Mouse (Mus musculus) myocyte (in vitro differentiated cells): Measurements from ENCODE around the gene Xntrpc. TPM values are rescaled to one million over a fixed set of nuclear protein-coding genes. Genes with fewer than 3 reads are reported as not detected.
A peak's percentile ranks its signal among the peaks of the same experiment; 100 is the strongest.

Experiments
- H3K27me3 ChIP-seq: one replicate; pipeline ENCODE4 v1.6.1; 2011; ENCODE audit not compliant: control insufficient read depth, insufficient read depth, insufficient read length
- H3K36me3 ChIP-seq: one replicate; pipeline ENCODE4 v1.6.1; 2011; ENCODE audit not compliant: control insufficient read depth, insufficient read depth
- H3K4me2 ChIP-seq: one replicate; pipeline ENCODE4 v1.6.1; 2011; ENCODE audit warnings: low read depth, control low read depth
- H3K4me3 ChIP-seq: one replicate; pipeline ENCODE4 v1.5.1; 2011; ENCODE audit warnings: mild to moderate bottlenecking, control low read depth, moderate library complexity
- H3K79me2 ChIP-seq: one replicate; pipeline ENCODE4 v1.6.1; 2011; ENCODE audit not compliant: control insufficient read depth, insufficient read depth
- H3ac ChIP-seq: one replicate; pipeline ENCODE4 v1.6.1; 2011; ENCODE audit not compliant: control insufficient read depth, insufficient read length
- CEBPB ChIP-seq: IDR thresholded peaks from 2 replicates; pipeline ENCODE4 v1.6.1; 2011; ENCODE audit warnings: mild to moderate bottlenecking, moderate library complexity; ENCODE audit not compliant: poor library complexity, insufficient read depth, severe bottlenecking
- E2F4 ChIP-seq: IDR thresholded peaks from one replicate; pipeline ENCODE4 v1.6.1; 2011; ENCODE audit warnings: mild to moderate bottlenecking, control low read depth, moderate library complexity; ENCODE audit not compliant: insufficient read depth
- MAX ChIP-seq: IDR thresholded peaks from one replicate; pipeline ENCODE4 v1.6.1; 2011; ENCODE audit warnings: low read depth, mild to moderate bottlenecking, control low read depth
- MYOD1 ChIP-seq, 3 experiments: IDR thresholded peaks; one replicate each; pipeline ENCODE4 v1.6.1; 2011; ENCODE audit warnings: control low read depth in 2 of 3, low read depth in 2 of 3, mild to moderate bottlenecking in 2 of 3, moderate library complexity in 1 of 3; ENCODE audit not compliant: insufficient read length in 2 of 3, control insufficient read depth in 1 of 3
- MYOG ChIP-seq, 3 experiments: IDR thresholded peaks; one replicate each; pipeline ENCODE4 v1.6.1; 2011; ENCODE audit warnings: control low read depth in 2 of 3, low read depth in 2 of 3, mild to moderate bottlenecking in 2 of 3; ENCODE audit not compliant: insufficient read length in 2 of 3, control insufficient read depth in 1 of 3, insufficient read depth in 1 of 3
- POLR2A ChIP-seq: IDR thresholded peaks from one replicate; pipeline ENCODE4 v1.6.1; 2011; ENCODE audit warnings: low read depth, mild to moderate bottlenecking, control low read depth, moderate library complexity; ENCODE audit not compliant: insufficient read length
- POLR2AphosphoS2 ChIP-seq: IDR thresholded peaks from one replicate; pipeline ENCODE4 v1.6.1; 2011; ENCODE audit warnings: low read depth, control low read depth; ENCODE audit not compliant: insufficient read length
- REST ChIP-seq: IDR thresholded peaks from one replicate; pipeline ENCODE4 v1.6.1; 2011; ENCODE audit warnings: mild to moderate bottlenecking, control low read depth, moderate library complexity; ENCODE audit not compliant: insufficient read depth, insufficient read length
- SRF ChIP-seq: IDR thresholded peaks from one replicate; pipeline ENCODE4 v1.6.1; 2011; ENCODE audit warnings: low read depth; ENCODE audit not compliant: control insufficient read depth, insufficient read length
- TCF12 ChIP-seq: IDR thresholded peaks from one replicate; pipeline ENCODE4 v1.6.1; 2011; ENCODE audit warnings: mild to moderate bottlenecking, control low read depth; ENCODE audit not compliant: poor library complexity, insufficient read depth, severe bottlenecking
- TCF3 ChIP-seq: IDR thresholded peaks from one replicate; pipeline ENCODE4 v1.6.1; 2011; ENCODE audit warnings: low read depth, control low read depth; ENCODE audit not compliant: insufficient read length
- USF1 ChIP-seq: IDR thresholded peaks from one replicate; pipeline ENCODE4 v1.6.1; 2011; ENCODE audit warnings: low read depth, mild to moderate bottlenecking, control low read depth, moderate library complexity
- polyA plus RNA-seq: library from polyadenylated mRNA; unstranded; fragments of >200 nt; fragmentation: generic; extraction: Trizol; gene quantifications from one replicate; pipeline ENCODE4 v1.2.1, GENCODE M21; 2012; ENCODE audit warnings: missing spikeins

Xntrpc gene
- polyA plus RNA-seq, 1 experiment: 0.12 TPM

GRCm38 (mm10) chr7:102087336-102087735, 21.8 kb downstream of the Xntrpc start:
- H3K4me3 ChIP-seq: no peak overlapping the region
- H3K79me2 ChIP-seq: no peaks in the 10 kb centered on the region
- TF ChIP-seq POLR2AphosphoS2: no peak
- H3K4me2 ChIP-seq: no peak overlapping the region
- H3ac ChIP-seq: no peak overlapping the region
- H3K27me3 ChIP-seq: no peaks in the 10 kb centered on the region
- H3K36me3 ChIP-seq: no peaks in the 10 kb centered on the region

DNA sequence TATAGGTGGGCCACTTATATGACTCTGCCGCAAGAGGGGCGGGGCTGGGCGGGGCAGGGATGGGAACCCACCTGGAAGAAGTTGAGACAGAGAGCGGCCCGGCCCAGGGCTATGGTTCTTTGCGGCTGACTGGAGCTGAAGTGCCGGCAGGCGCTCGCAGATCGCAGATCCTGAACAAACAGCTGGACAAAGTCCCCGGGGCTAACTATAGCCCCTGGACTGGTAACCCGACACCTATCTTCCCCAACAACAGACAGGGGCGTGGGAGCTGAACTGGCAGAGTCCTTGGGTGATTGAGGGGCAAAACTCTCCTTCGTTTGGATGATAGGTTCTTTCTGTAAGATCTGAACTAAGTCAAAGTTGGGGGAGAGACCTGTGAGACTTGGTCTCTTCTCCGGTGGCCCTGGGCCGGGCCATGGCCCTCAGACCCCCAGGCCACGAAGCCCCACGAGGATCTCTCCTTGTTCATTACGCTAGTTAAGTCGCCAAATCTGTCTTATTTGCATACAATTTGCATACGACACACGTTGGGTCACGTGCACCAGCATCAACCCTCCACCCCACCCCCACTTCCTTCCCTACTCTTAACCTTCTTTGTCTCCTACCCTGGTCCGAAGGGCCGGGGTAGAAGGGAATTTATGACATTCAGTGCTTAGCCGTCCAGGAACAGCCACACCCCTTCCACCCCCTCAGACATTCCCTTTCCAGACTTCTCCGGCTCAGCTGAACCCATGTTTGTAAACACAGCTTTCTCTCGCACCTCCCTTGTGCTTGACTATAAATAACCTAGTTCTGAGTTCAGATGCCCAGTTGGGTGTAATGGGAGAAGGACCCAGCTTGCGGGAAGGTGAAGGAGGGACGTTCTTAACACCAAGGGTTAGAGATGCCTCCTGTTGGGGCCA, 34.5 kb downstream of the Xntrpc start:
- H3ac ChIP-seq: no peak overlapping the region
- H3K79me2 ChIP-seq: no peaks in the 10 kb centered on the region
- TF ChIP-seq E2F4 (no peak), CEBPB (no peak), TCF3 (no peak), POLR2A (no peak), MAX (no peak), SRF (no peak), MYOG (IDR thresholded peaks at IDR 0.05; ENCODE audit: control insufficient read depth in 1 of 3, insufficient read depth in 1 of 3, insufficient read length in 2 of 3, low read depth in 2 of 3) (peak in 2 of 3 experiments; percentile 54 to 75), POLR2AphosphoS2 (no peak), REST (no peak), MYOD1 (IDR thresholded peaks at IDR 0.05; ENCODE audit: control insufficient read depth in 1 of 3, insufficient read length in 2 of 3, low read depth in 2 of 3) (peak in 2 of 3 experiments; percentile 28 to 47), USF1 (no peak), TCF12 (peak; percentile 19)
- H3K36me3 ChIP-seq: no peaks in the 10 kb centered on the region
- peak overlapping the region; percentile 12 for H3K4me3 ChIP-seq
- H3K27me3 ChIP-seq: peaks cover 8% of the 10 kb centered on the region
- peak overlapping the region; percentile 68 for H3K4me2 ChIP-seq

DNA sequence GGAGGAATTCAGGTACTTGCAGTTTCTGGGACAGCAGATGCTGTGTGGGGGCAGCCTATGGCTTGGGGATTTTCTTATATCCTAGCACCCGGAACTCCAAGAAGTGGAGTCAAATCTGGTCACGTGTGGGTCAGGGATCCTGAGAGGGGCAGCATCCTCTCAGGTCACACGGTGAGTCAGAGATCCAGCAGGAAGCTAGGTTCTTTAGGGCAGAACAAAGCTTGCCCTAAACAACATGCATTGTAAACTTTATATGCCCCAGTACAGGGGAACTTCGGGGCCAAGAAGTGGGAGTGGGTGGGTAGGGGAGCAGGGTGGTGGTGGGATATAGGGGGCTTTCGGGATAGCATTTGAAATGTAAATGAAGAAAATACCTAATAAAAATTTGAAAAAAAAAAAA, 35.4 kb downstream of the Xntrpc start:
- H3K4me2 ChIP-seq: peak overlapping the region; percentile 68
- no peak overlapping the region for H3K4me3 ChIP-seq
- H3K27me3 ChIP-seq: peaks cover 8% of the 10 kb centered on the region
- H3K36me3 ChIP-seq: no peaks in the 10 kb centered on the region
- H3K79me2 ChIP-seq: no peaks in the 10 kb centered on the region
- TF ChIP-seq MYOD1 (IDR thresholded peaks at IDR 0.05; ENCODE audit: control insufficient read depth in 1 of 3, insufficient read length in 2 of 3, low read depth in 2 of 3) (no peak), USF1 (peak; percentile 13)
- no peak overlapping the region for H3ac ChIP-seq

DNA sequence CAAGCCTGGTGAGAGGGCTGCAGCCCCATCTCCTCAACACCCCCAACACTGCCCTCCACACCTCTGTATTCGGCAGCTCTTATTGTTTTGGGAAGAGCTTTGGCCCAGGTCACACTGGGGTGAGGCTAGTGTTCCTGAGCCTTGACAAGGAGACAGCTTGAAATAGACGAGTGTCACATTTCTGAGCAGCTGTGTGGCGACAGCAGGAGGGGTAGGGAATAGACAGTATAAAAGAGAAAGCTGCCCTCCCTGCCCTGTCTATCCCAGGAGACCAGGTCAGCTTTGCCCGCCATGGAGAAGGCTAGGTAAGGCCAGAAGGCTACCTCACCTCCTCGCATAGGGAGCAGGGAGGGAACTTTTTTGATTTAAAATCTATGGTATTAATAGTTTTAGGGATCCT, 36.0 kb downstream of the Xntrpc start, which contains the start of gene Art1:
Gene Art1 (plus strand): TSS at position 257 of the 400 bp plus-strand sequence.
- Histone ChIP-seq H3ac (no peak within 1 kb of the TSS), H3K4me3 (peak within 1 kb of the TSS; percentile 23), H3K79me2 (no peaks in the 10 kb centered on the region), H3K36me3 (no peaks in the 10 kb centered on the region), H3K4me2 (peak within 1 kb of the TSS; percentile 68), H3K27me3 (peaks cover 8% of the 10 kb centered on the region)
- TF ChIP-seq POLR2AphosphoS2 (peak; percentile 74), MYOD1 (IDR thresholded peaks at IDR 0.05; ENCODE audit: control insufficient read depth in 1 of 3, insufficient read length in 2 of 3, low read depth in 2 of 3) (peak in 2 of 3 experiments; percentile 54 to 77), SRF (no peak), MYOG (IDR thresholded peaks at IDR 0.05; ENCODE audit: control insufficient read depth in 1 of 3, insufficient read depth in 1 of 3, insufficient read length in 2 of 3, low read depth in 2 of 3) (peak in 2 of 3 experiments; percentile 72 to 76), POLR2A (peak; percentile 71), E2F4 (no peak)

DNA sequence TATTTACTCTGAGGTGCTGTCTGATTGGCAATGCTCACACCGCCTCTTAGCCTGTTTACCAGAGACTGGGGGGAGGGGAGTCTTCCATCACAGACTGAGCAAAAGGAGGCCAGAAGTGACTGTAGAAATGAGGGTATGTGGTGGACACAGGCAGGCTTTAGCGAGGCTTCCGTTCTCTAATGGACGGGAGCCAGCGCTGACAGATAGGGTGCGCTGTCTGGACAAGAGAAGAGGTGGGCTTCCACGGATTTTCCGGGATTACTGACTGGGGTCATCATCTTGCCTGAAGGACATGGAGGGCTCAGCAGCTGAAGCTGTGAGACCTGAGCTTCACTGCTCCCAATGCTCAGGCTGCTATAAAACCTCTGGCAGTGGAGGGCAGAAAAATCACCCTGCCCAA, 36.7 kb downstream of the Xntrpc start:
- Histone ChIP-seq H3ac (no peak overlapping the region), H3K27me3 (peaks cover 15% of the 10 kb centered on the region), H3K4me2 (peak overlapping the region; percentile 68), H3K4me3 (peak overlapping the region; percentile 23), H3K36me3 (no peaks in the 10 kb centered on the region), H3K79me2 (no peaks in the 10 kb centered on the region)
- TF ChIP-seq CEBPB (no peak), POLR2AphosphoS2 (no peak), MYOG (IDR thresholded peaks at IDR 0.05; ENCODE audit: control insufficient read depth in 1 of 3, insufficient read depth in 1 of 3, insufficient read length in 2 of 3, low read depth in 2 of 3) (no peak), USF1 (no peak), TCF12 (no peak), REST (no peak), POLR2A (no peak), MAX (no peak)
